Mouse (Mus musculus) liver, adult 2 months (tissue): ENCODE results near the gene Adgrl2.

ENCODE experiments used
- CTCF ChIP-seq: fragments of 200-500 bp; IDR thresholded peaks from 2 replicates; pipeline ENCODE4 v1.5.1; 2011; ENCODE audit warnings: low read depth, low read length, control low read depth
- POLR2A ChIP-seq: fragments of 200-500 bp; IDR thresholded peaks from 2 replicates; pipeline ENCODE4 v1.6.1; 2011; ENCODE audit warnings: low read length, control low read depth; ENCODE audit not compliant: insufficient read depth; ENCODE audit errors: extremely low read depth

DNA sequence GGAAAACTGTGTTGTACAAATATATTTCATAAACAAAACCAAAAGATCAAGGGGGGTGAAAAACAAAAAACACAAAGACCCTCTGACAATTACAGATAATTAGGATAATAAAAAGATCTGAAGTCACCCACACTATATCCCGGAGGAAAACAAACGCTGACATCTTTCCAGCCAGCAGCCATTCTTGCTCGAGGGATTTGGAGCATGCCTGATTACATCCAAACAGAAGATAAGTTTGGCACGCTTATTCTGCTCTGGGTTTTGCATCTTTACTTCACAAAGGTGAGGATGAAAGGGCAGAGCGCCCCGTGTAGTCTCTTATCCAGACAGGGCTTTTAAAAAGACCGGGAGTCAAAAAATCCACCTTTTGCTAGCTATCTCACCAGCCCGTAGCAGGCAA, 137.0 kb downstream of the Adgrl2 start:
- TF ChIP-seq CTCF (no peak), POLR2A (no peak)
